Mouse (Mus musculus) kidney, embryonic 16.5 days (tissue): ENCODE measurements at regions not wholly inside any gene's neighbourhood (a gene's known extent, or its start where the extent isn't known, plus 50 kb on each side); places are given as distances from the start of the nearest gene placed in this dataset.

ENCODE experiments used
- ATAC-seq: fragments of 200-750 bp; cut with Nextera tagmentation; 2 replicates; pipeline ENCODE4 v1.8.0; 2017; ENCODE audit warnings: moderate TSS enrichment; ENCODE audit not compliant: low FRiP score, low TSS enrichment
- H3K27ac ChIP-seq: fragments of 300-500 bp; sonication (generic); 2 replicates; pipeline ENCODE4 v1.5.1; 2014; ENCODE audit warnings: low read length
- H3K27me3 ChIP-seq: fragments of 300-500 bp; sonication (generic); 2 replicates; pipeline ENCODE4 v1.6.1; 2014; ENCODE audit warnings: low read length, control low read depth, mixed read lengths; ENCODE audit not compliant: insufficient read depth
- H3K36me3 ChIP-seq: fragments of 300-500 bp; sonication (generic); 2 replicates; pipeline ENCODE4 v1.6.1; 2014; ENCODE audit warnings: low read length, control low read depth, mixed read lengths; ENCODE audit not compliant: insufficient read depth
- H3K4me1 ChIP-seq: fragments of 300-500 bp; sonication (generic); 2 replicates; pipeline ENCODE4 v1.6.1; 2014; ENCODE audit warnings: low read length, control low read depth, mixed read lengths; ENCODE audit not compliant: insufficient read depth
- H3K4me2 ChIP-seq: fragments of 300-500 bp; sonication (generic); replicated peaks from 2 replicates; pipeline ENCODE4 v1.6.1; 2014; ENCODE audit warnings: low read depth, low read length
- H3K4me3 ChIP-seq: fragments of 300-500 bp; sonication (generic); 2 replicates; pipeline ENCODE4 v1.5.1; 2014; ENCODE audit warnings: mild to moderate bottlenecking, low read length
- H3K9ac ChIP-seq: fragments of 300-500 bp; sonication (generic); replicated peaks from 2 replicates; pipeline ENCODE4 v1.6.1; 2014; ENCODE audit warnings: low read length
- H3K9me3 ChIP-seq: fragments of 300-500 bp; sonication (generic); 2 replicates; pipeline ENCODE4 v1.6.1; 2016; ENCODE audit warnings: low read length, control low read depth
- WGBS: fragments of 180-500 bp; shearing (Covaris S2); extraction: QIAGEN DNeasy Blood & Tissue Kit; methylation state at CpG from one replicate; pipeline ENCODE4 v1.1.7; 2014; 5-methylcytosine and 5-hydroxymethylcytosine counted together

- H3K9ac ChIP-seq, result no peak overlapping the region
- H3K27me3 ChIP-seq, result no peaks in the 10 kb centered on the region
- 89% methylated on average over 2 of the region's 2 CpGs for WGBS
- no peak for ATAC-seq
- H3K36me3 ChIP-seq, result no peaks in the 10 kb centered on the region
- H3K4me3 ChIP-seq, result no peak overlapping the region
- H3K4me2 ChIP-seq, result no peak overlapping the region
- H3K9me3 ChIP-seq, result no peaks in the 10 kb centered on the region
- no peaks in the 10 kb centered on the region for H3K4me1 ChIP-seq
- no peak overlapping the region for H3K27ac ChIP-seq
Observed at GRCm38 (mm10) chr11:56716953-56717352, 294.2 kb upstream of the Gria1 start.

- H3K27ac ChIP-seq, result no peak overlapping the region
- WGBS, result 55% methylated on average over 3 of the region's 3 CpGs
Observed at GRCm38 (mm10) chr11:56725141-56725540, 286.0 kb upstream of the Gria1 start.

GRCm38 (mm10) chr11:56726161-56726560 lies 285.0 kb upstream of the Gria1 start:
- H3K27ac ChIP-seq, result no peak overlapping the region
- H3K9ac ChIP-seq, result no peak overlapping the region
- ATAC-seq, result no peak
- H3K4me2 ChIP-seq, result no peak overlapping the region
- no peak overlapping the region for H3K4me3 ChIP-seq
- no peaks in the 10 kb centered on the region for H3K9me3 ChIP-seq
- H3K36me3 ChIP-seq, result no peaks in the 10 kb centered on the region
- no peaks in the 10 kb centered on the region for H3K4me1 ChIP-seq
- no peaks in the 10 kb centered on the region for H3K27me3 ChIP-seq

More at GRCm38 (mm10) chr11:56725141-56725540, 286.0 kb upstream of the Gria1 start:
- Histone ChIP-seq H3K9ac (no peak overlapping the region), H3K4me3 (no peak overlapping the region), H3K4me2 (no peak overlapping the region), H3K9me3 (no peaks in the 10 kb centered on the region), H3K27me3 (no peaks in the 10 kb centered on the region), H3K4me1 (no peaks in the 10 kb centered on the region), H3K36me3 (no peaks in the 10 kb centered on the region)
- no peak for ATAC-seq

GRCm38 (mm10) chr11:56727556-56727955 lies 283.6 kb upstream of the Gria1 start:
- WGBS, result 60% methylated on average over 4 of the region's 4 CpGs
- no peak overlapping the region for H3K4me2 ChIP-seq
- H3K4me3 ChIP-seq, result no peak overlapping the region
- no peaks in the 10 kb centered on the region for H3K4me1 ChIP-seq
- no peak overlapping the region for H3K27ac ChIP-seq
- no peak for ATAC-seq
- no peaks in the 10 kb centered on the region for H3K36me3 ChIP-seq
- no peaks in the 10 kb centered on the region for H3K27me3 ChIP-seq
- H3K9me3 ChIP-seq, result no peaks in the 10 kb centered on the region
- no peak overlapping the region for H3K9ac ChIP-seq

GRCm38 (mm10) chr11:56728204-56729002 lies 282.8 kb upstream of the Gria1 start:
- no peak overlapping the region for H3K27ac ChIP-seq
- H3K4me2 ChIP-seq, result no peak overlapping the region
- no peaks in the 10 kb centered on the region for H3K36me3 ChIP-seq
- H3K4me1 ChIP-seq, result no peaks in the 10 kb centered on the region
- 63% methylated on average over 6 of the region's 6 CpGs for WGBS
- H3K9me3 ChIP-seq, result no peaks in the 10 kb centered on the region
- no peak overlapping the region for H3K9ac ChIP-seq
- no peak overlapping the region for H3K4me3 ChIP-seq
- no peaks in the 10 kb centered on the region for H3K27me3 ChIP-seq
- no peak for ATAC-seq

- Histone ChIP-seq H3K9me3 (no peaks in the 10 kb centered on the region), H3K4me3 (no peak overlapping the region), H3K27ac (no peak overlapping the region), H3K4me1 (no peaks in the 10 kb centered on the region), H3K36me3 (no peaks in the 10 kb centered on the region), H3K9ac (no peak overlapping the region), H3K4me2 (no peak overlapping the region), H3K27me3 (no peaks in the 10 kb centered on the region)
- WGBS, result 77% methylated on average over 2 of the region's 2 CpGs
- ATAC-seq, result no peak
Observed at GRCm38 (mm10) chr11:56741857-56742256, 269.3 kb upstream of the Gria1 start.

DNA sequence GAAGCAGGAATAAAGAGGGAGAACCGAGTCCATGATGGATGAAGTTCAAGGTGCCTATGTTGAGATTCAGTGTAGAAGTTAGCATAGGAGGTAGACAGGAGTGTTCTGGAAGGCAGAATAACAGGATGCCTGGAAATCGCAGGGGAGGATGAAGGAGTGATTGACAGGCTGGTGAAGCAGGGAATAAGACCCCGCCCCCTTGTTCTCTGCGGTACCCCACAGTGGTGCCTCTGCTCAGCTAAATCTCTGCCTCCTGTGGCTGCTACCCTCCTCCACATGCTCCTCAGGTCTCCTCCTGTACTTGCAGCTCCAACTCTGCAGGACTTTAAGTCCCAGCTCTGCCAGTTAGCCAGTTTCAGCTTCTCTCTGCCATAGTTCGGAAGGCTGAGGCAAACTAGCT lies 261.2 kb upstream of the Gria1 start:
- H3K4me3 ChIP-seq, result no peak overlapping the region
- no peaks in the 10 kb centered on the region for H3K9me3 ChIP-seq
- WGBS, result 34% methylated on average over 5 of the region's 5 CpGs
- H3K9ac ChIP-seq, result no peak overlapping the region
- no peak overlapping the region for H3K27ac ChIP-seq
- ATAC-seq, result no peak
- no peaks in the 10 kb centered on the region for H3K4me1 ChIP-seq
- H3K27me3 ChIP-seq, result no peaks in the 10 kb centered on the region
- no peaks in the 10 kb centered on the region for H3K36me3 ChIP-seq
- H3K4me2 ChIP-seq, result no peak overlapping the region

DNA sequence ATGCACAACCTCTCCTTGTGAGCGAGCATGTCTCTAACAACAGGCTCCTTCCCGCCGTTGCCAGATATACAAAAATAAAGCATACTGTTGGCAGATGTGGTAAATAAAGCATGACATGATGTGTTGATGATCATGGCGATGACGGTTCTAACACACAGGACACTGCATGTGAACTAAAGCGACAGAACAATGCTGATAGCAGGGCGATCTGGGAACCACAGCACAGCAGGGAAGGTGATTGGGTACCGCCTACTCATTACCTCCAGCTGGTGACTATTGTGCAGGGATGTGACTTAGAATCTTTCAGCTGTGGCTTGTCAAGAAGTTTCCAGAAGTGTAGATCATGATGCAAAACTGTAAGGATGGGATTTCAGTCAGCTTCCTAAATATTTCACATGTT lies 260.5 kb upstream of the Gria1 start:
- 48% methylated on average over 8 of the region's 8 CpGs for WGBS
- no peaks in the 10 kb centered on the region for H3K36me3 ChIP-seq
- no peaks in the 10 kb centered on the region for H3K4me1 ChIP-seq
- no peak overlapping the region for H3K9ac ChIP-seq
- H3K27me3 ChIP-seq, result no peaks in the 10 kb centered on the region
- H3K4me3 ChIP-seq, result no peak overlapping the region
- no peak for ATAC-seq
- no peak overlapping the region for H3K27ac ChIP-seq
- H3K9me3 ChIP-seq, result no peaks in the 10 kb centered on the region
- H3K4me2 ChIP-seq, result no peak overlapping the region

GRCm38 (mm10) chr11:56751918-56752317 lies 259.3 kb upstream of the Gria1 start:
- 65% methylated on average over 5 of the region's 5 CpGs for WGBS

DNA sequence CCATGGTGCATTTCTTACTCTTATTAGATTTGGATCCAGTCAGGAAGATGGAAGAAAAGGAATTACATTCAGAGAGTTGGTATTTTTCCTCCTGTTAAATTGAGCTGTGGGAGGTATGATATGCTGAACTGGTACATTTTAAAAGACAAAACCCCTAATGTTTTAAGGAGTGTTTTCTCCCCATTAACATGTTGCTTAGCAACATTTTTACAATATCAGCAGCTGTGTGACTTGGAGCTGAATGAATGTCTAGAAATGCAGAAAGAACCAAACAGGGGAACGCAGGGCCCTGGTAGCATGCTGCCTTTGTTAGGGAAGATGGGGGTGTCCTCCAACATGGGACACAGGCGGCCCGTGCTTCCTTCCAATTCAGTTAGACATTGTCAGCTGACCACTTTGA lies 257.5 kb upstream of the Gria1 start:
- Histone ChIP-seq H3K9me3 (no peaks in the 10 kb centered on the region), H3K4me3 (no peak overlapping the region), H3K4me2 (no peak overlapping the region), H3K27ac (no peak overlapping the region), H3K9ac (no peak overlapping the region), H3K4me1 (no peaks in the 10 kb centered on the region), H3K36me3 (no peaks in the 10 kb centered on the region), H3K27me3 (no peaks in the 10 kb centered on the region)
- WGBS, result 90% methylated on average over 3 of the region's 3 CpGs
- no peak for ATAC-seq

More at GRCm38 (mm10) chr11:56751918-56752317, 259.3 kb upstream of the Gria1 start:
- Histone ChIP-seq H3K9ac (no peak overlapping the region), H3K27me3 (no peaks in the 10 kb centered on the region), H3K36me3 (no peaks in the 10 kb centered on the region), H3K27ac (no peak overlapping the region), H3K4me3 (no peak overlapping the region), H3K4me2 (no peak overlapping the region), H3K4me1 (no peaks in the 10 kb centered on the region), H3K9me3 (no peaks in the 10 kb centered on the region)
- ATAC-seq, result no peak
